Mouse (Mus musculus) brain, embryonic 14.5 days (tissue): ENCODE data around the gene Hist1h2bp.

ENCODE experiments used
- CTCF ChIP-seq: fragments of 200-500 bp; IDR thresholded peaks from 2 replicates; pipeline ENCODE4 v1.5.1; 2012; ENCODE audit warnings: inconsistent platforms, mild to moderate bottlenecking, moderate library complexity, borderline replicate concordance; ENCODE audit not compliant: insufficient read depth, insufficient read length; ENCODE audit errors: extremely low read depth
- POLR2A ChIP-seq: fragments of 200-500 bp; IDR thresholded peaks from 2 replicates; pipeline ENCODE4 v1.6.1; 2012; ENCODE audit warnings: mild to moderate bottlenecking, inconsistent platforms, borderline replicate concordance; ENCODE audit not compliant: poor library complexity, insufficient read depth, insufficient read length, severe bottlenecking; ENCODE audit errors: extremely low read depth

GRCm38 (mm10) chr13:21830344-21830743, 43.1 kb downstream of the Hist1h2bp start:
- no peak for TF ChIP-seq CTCF
- no peak for TF ChIP-seq POLR2A
